Comparison of ENCODE assay signal across 9 mouse cellular contexts in the genomic region with DNA sequence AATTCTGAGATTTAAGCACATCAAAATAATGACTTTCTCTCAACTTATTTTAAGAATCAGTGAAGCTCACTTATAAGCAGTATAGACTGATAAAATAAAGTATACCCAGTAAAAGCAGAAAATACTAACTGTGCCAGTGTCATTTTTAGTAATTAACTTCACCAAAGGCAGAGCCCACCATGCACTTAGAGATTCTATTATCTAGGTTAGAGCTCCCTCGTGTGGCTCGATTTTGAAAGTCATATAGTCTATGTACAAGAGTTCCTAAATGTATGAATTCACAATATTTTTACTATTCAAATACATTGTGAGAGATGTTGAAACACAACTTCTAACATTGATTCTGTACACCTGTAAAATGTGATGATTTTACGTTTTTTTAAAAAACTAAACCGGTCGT.
DNase-seq lines count a peak whose midpoint lies in the region; ATAC-seq lines count a peak whose summit lies in the region.
"Had no signal": no experiment of that assay in that cellular context is flagged by ENCODE, and none has a peak within 500 bp of the region (broad histone marks: within the 10 kb centered on the region; RNA-seq: fewer than 3 reads in every experiment).

No protein-coding gene starts in this region.

- no peaks in the 10 kb centered on the region for H3K9me3 ChIP-seq in hindbrain, embryonic 11.5 days (ENCODE audit: control insufficient read depth, low read length)
- H3K9me3 ChIP-seq in limb, embryonic 13.5 days: no peaks in the 10 kb centered on the region
- H3K9me3 ChIP-seq: megakaryocyte, embryonic 14.5 days had no signal

- no peaks in the 10 kb centered on the region for H3K27me3 ChIP-seq in hindbrain, embryonic 11.5 days (ENCODE audit: control insufficient read depth, insufficient read depth, low read length)
- no peaks in the 10 kb centered on the region for H3K27me3 ChIP-seq in limb, embryonic 13.5 days
- H3K27me3 ChIP-seq: megakaryocyte, embryonic 14.5 days had no signal

- peak; percentile 61; the same call in 1 of the 2 replicates for ATAC-seq in cerebellum, adult (ENCODE audit: insufficient number of reproducible peaks, low FRiP score, low TSS enrichment)
- peak; percentile 85 for ATAC-seq in hindbrain, embryonic 11.5 days (ENCODE audit: low FRiP score)
- ATAC-seq in limb, embryonic 13.5 days (ENCODE audit: low FRiP score, low read depth): peak; percentile 67; the same call in 1 of the 2 replicates

- no peak overlapping the region for H3K9ac ChIP-seq in hindbrain, embryonic 11.5 days (ENCODE audit: low read depth, low read length)
- no peak overlapping the region for H3K9ac ChIP-seq in limb, embryonic 13.5 days

- no peaks in the 10 kb centered on the region for H3K36me3 ChIP-seq in hindbrain, embryonic 11.5 days (ENCODE audit: control insufficient read depth, insufficient read depth, low read length)
- no peaks in the 10 kb centered on the region for H3K36me3 ChIP-seq in limb, embryonic 13.5 days

- no peak overlapping the region for H3K27ac ChIP-seq in hindbrain, embryonic 11.5 days (ENCODE audit: low read depth, low read length)
- no peak overlapping the region for H3K27ac ChIP-seq in limb, embryonic 13.5 days

- no peaks in the 10 kb centered on the region for H3K4me1 ChIP-seq in hindbrain, embryonic 11.5 days (replicated peaks; ENCODE audit: control insufficient read depth, insufficient read depth, low read length)
- no peaks in the 10 kb centered on the region for H3K4me1 ChIP-seq in limb, embryonic 13.5 days
- H3K4me1 ChIP-seq: megakaryocyte, embryonic 14.5 days had no signal

- H3K4me2 ChIP-seq in hindbrain, embryonic 11.5 days (replicated peaks; ENCODE audit: low read depth, low read length): no peak overlapping the region
- H3K4me2 ChIP-seq in limb, embryonic 13.5 days (replicated peaks): no peak overlapping the region

- WGBS in hindbrain, embryonic 11.5 days: 8% methylated on average over 5 of the region's 5 CpGs
- 6% methylated on average over 5 of the region's 5 CpGs for WGBS in limb, embryonic 13.5 days

- H3K4me3 ChIP-seq in hindbrain, embryonic 11.5 days (ENCODE audit: low read depth, low read length): no peak overlapping the region
- no peak overlapping the region for H3K4me3 ChIP-seq in limb, embryonic 13.5 days
- H3K4me3 ChIP-seq: megakaryocyte, embryonic 14.5 days had no signal

- no peak for DNase-seq in cerebellum, adult 11-12 months
- DNase-seq in thymus, postnatal 14 days: peak; percentile 3
- no peak for DNase-seq in thymus, postnatal 25 days
- DNase-seq in hindbrain, embryonic 11.5 days (ENCODE audit: low spot score): peak; percentile 82
- peak; percentile 65 for DNase-seq in right cerebral cortex, postnatal 4 days
- no peak for DNase-seq in urinary bladder, adult 2 months (ENCODE audit: low spot score)

Comparison
In these comparisons a context has a peak if more than half of its experiments do, and no peak if none do; other contexts are left out.
1. DNase-seq: peak in thymus, postnatal 14 days (single experiment), hindbrain, embryonic 11.5 days (single experiment) and right cerebral cortex, postnatal 4 days (single experiment); none in cerebellum, adult 11-12 months (single experiment), thymus, postnatal 25 days (single experiment) and urinary bladder, adult 2 months (single experiment).
2. Peak in every context shown above with its lines, with median percentiles within 50 percentile points of each other: ATAC-seq.